Mouse (Mus musculus) c-Kit-positive CD71-positive TER-119-negative erythroid progenitor cells, embryonic 14.5 days (primary cell): ENCODE measurements around the gene Srsf5.
"Not testable (repeated sequence)": the region's sequence is repeated elsewhere in the genome, so short reads cannot be mapped to it uniquely, and the experiment has no call there.

Experiments used
- DNase-seq: peaks from one replicate; pipeline ENCODE4 v3.0.0-alpha.2; 2013; ENCODE audit warnings: low read depth

The Srsf5 gene

DNA sequence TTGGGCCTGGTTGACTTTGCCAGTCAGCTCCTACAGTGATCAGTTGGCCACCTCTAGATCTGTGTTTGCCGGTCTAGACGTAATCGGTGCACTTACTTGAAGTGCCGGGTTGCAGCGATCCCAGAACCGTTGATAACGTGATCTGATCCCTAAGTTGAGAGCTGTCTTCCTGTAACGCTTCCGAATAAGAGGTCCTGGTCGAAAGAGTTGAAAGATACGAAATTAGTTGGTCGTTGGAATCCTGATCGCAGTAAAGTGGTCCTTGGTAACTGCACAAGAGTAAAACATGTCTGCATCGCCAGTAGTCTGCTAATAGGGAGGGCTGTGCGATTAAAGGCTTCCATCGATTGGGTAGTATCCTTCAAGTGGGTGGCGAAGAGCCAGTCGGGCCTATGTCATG is 2.9 kb downstream of the Srsf5 start:
- no peak for DNase-seq

GRCm38 (mm10) chr12:80949603-80950002 is 4.3 kb downstream of the Srsf5 start:
- DNase-seq: not testable (repeated sequence)

GRCm38 (mm10) chr12:80951640-80952219 is 6.4 kb downstream of the Srsf5 start:
- DNase-seq: no peak

GRCm38 (mm10) chr12:80952526-80952925 is 7.2 kb downstream of the Srsf5 start:
- no peak for DNase-seq

- DNase-seq: no peak
Observed at GRCm38 (mm10) chr12:80956039-80956438, 10.7 kb downstream of the Srsf5 start.

DNA sequence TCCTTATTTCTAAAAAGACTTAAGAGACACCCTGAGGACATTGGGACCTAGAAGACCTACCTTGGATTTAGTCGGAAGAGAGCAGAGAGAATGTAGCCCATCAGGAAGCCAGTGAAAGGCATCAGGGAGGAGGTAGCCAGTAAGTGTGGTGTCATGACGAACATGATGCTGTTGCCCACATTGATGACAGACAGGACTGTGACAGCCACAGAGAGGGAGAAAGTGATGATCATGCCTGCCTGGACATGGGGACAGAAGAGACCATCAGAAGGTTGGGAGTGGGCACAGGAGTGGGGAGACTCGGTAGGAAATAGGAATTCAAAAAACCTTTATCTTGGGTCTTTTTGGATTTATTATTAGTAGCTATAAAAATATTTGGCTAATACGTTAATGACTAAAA is 12.7 kb downstream of the Srsf5 start:
- DNase-seq: no peak

DNA sequence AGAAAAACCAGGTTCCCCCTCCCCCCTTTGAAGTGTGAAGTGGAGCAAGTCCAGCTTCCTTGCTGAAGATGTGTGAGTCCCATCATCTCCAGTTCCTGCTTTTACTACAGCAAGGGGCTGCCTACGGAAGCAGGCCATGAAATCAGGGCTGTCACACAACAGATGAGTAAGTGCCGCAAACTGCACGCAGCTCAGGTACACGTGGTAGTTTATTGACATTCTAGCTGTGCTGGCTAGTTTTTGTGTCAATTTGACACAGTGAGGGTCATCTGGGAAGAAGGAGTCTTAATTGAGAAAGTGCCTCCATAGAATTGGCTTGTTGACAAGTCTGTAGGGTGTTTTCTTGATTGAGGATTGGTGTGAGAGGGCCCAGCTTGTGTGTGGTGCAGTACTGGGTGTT is 17.3 kb downstream of the Srsf5 start:
- DNase-seq: no peak

DNA sequence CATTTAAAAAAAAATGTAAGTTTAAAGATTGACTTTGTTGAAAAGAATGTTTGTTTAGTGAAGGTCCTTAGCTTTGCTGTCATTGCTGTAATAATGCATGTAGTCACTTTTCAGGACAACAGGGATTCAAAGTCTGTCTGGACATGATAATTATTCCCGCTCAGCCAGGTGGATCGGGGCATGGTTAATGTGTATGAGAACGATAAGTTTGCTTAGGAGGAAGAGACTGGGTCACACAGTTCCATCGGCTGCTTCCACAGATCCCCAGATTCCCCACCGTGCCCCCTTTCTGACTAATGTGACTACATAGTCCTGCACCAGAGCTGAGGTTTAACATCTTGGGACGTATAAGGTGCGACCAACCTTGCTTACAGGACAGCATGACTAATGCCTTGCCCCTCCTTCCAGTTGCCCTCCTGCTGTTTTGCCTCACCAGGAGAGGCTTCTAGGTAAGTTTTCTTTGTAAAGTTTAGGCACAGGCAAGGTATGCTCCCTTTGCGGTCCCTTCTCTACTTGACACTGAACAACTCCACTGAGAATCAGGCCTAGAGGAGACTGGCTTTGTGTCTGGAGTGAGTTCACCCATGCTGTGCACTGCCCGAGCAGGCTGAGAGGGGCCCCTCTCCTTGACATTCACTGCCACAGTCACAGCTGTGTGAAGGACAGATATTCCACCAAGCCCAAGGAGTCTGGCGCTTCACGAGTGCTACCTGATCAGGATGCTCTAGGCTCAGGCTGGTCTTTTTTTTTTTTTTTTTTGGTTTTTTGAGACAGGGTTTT is 20.9 kb downstream of the Srsf5 start:
- no peak for DNase-seq

- DNase-seq: no peak
Observed at GRCm38 (mm10) chr12:80967918-80968317, 22.6 kb downstream of the Srsf5 start.

DNA sequence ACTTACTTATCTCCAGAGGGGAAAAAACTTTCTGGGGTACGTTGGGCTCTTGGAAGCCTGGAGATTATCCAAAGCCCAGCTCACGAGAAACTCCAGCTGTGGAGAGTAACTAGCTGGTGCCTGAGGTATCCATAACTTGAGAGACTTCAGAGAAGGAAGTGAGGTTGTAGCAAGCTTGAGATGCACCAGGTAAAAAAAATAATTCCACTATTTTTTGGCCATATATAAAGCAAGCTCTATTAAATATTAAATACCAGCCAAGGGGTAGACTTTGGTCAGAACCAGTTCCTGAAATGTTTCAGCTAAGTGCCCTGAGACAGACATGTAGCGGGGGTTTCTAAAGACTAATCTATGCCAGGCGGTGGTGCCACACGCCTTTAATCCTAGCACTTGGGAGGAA is 23.3 kb downstream of the Srsf5 start, which contains the start of gene Slc10a1:
TSS of gene Slc10a1 (minus strand) at position 101 of the 400 bp plus-strand sequence.
- DNase-seq: no peak

DNA sequence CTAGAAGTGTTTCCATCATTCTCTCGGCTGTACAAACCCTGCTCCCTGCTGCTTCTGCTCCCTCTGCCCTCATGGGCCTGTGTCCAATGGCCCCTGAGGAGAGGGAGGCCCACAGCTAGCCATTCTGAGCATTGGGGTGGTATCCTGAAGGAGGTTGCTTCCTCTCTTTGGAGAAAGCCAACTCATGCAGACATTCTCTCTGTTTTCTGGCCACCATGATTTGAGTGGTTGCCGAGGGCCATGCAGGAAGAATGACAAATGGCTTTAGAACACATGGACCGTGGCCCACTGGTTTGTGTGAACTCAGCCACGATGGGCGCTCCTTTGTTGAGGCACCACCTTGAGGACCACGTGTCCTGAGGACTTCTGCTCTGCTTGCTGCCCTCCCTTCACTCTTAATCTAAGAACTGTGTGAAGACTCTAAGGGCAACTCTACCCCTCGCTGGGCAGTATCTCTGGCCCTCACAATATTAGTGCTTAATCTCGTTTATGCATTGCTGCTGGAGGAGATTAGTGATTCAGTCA is 24.9 kb downstream of the Srsf5 start:
- no peak for DNase-seq

DNA sequence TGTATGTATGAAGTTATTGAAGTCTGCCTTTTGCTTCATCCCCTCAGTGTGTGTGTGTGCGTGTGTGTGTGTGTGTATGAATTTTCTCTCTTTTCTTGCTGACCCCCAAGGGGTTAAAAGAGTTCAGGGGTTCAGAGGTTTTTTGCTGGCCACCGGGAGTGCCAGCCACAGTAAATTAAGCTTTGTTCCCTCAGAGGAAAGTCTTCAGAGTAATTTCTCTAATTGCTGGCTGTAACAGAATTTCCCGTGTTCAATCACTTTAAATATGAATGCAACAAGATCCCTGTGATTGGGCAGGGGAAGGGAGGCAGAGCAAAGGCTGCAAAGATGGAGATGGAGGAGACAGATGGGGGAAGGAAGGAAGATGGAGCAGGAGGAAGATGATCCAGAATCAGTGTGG is 26.5 kb downstream of the Srsf5 start:
- DNase-seq: no peak

DNA sequence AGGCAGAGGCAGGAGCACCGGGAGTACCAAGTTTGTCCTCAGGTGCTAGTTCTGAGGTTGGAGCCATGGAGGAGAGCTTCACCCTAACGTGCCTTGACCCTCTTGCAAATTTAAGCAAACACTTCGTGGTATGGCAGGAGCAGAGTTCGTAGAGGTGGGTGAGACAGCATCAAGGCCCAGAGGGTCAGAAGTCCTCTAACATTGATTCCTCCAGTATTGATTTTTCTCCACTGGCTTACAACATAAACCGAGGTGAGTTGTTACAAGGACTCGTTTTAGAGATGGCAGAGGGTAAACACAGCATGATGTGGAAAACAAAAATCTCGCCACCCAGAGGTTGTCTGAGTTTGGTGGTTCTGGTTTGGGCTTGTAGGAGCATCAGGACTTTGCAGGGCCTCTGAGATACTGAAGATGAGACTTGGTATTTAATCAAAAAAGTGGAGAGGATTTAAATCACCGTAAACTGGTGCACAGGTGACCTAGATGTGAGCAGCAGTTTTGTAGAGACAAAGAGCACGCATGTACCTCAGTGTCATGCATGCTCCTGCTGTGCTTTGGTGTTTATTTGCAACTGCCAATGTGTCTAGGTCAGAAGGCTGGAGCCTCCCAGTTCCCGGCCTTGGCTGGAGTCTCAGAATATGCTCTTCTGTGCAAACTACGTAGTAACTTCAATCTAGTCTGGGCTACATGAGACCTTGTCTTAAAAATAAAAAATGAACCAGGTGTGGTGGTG is 30.8 kb downstream of the Srsf5 start:
- DNase-seq: no peak

DNA sequence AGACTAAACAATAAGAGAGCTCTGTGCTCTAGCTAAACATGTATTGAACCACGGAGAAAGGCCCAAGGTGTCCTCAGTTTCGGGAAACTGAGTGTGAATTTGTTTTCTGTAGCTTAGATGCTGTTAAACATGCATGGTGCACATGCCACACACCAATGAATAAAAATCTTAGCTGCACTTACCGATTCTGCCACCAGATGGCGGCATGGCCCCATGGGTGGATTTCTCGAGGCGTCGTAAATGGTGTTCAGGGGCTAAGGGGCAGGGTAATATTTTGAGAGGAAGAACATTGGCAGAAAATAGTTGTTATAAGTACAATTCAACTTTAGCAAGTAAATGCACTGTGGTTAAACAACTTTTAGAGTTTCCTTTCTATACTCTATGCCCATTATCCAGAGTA is 37.0 kb downstream of the Srsf5 start:
- peak; percentile 34 for DNase-seq

- no peak for DNase-seq
Observed at GRCm38 (mm10) chr12:80983695-80984094, 38.4 kb downstream of the Srsf5 start.

DNA sequence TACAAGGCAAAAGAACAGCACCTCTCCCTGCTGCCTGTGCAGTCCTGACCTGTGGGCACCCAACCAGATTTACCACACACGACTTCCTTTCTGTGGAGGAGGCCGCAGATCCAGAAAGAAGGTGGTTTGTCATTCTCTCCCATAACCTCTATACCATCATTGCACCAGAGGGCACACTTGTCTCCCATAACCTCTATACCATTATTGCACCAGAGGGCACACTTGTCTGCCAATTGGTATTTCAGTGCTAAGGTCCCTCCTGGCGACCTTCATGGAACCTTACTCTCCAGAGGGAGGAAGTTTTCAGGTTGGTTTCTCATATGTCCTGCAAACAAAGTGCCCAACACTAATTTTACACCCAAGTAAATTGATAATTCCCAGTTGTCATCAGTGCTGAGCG is 41.3 kb downstream of the Srsf5 start:
- DNase-seq: no peak

DNA sequence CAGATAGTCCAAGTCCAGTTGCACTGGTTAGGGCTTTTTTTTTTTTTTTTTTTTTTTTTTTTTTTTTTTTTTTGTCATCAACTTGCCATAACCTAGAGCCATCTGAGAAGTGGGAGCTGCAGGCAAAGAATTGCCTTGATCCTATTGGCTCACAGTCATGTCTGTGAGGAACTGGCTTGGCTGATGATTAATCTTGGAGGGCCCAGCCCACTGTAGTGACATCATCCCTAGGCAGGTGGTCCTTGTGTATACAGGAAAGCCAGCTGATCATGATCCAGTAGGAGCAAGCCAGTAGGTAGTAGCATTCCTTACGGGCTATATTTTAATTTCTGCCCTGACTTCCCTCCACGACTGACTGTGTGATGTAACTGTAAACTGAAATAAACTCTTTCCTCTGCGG is 43.0 kb downstream of the Srsf5 start:
- DNase-seq: no peak

DNA sequence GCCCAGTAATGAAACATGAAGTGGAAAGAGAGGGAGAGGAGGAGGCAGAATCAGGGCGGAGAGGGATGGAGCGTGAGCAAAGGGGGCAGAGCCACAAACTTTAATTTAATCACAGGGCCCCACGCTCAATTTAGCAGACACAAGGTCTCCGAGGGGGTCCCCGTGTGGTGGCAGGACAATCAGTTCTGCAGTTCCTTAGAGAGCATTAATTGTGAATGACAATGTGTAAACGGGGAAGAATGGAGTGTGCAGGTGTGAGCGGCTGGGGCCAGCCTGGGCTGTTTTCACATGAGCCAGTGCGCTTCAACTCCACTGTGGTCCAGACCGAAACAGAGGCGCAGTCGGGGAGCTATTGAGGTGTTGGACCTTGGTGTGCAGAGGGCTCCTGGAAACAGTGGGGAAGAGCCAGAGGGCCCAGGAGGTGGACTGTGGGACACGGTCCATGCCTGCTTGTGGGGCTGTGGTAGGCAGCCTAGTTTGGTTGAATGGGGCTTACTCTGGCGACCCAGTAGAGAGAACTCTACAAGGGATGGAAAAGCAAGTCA is 45.7 kb downstream of the Srsf5 start:
- DNase-seq: no peak

DNA sequence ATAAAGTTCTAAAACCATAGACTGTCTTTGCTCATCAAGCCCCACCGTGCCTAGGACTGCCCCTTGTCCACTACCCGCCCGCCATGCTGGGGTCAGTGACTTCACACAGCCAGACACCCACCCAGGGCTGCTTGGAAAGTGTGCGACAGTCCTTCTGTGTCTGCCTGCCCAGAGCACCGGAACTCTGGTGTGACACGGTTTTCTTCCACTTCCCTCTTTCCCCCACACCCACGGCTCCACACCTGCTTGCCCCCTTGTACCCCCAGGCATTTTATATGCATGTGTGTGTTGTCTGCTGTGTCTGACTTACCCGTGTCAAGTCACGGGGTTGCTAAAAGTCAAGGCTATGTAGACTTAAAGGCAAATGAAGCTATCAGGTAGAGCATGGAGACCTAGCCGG is 46.5 kb downstream of the Srsf5 start:
- DNase-seq: no peak

DNA sequence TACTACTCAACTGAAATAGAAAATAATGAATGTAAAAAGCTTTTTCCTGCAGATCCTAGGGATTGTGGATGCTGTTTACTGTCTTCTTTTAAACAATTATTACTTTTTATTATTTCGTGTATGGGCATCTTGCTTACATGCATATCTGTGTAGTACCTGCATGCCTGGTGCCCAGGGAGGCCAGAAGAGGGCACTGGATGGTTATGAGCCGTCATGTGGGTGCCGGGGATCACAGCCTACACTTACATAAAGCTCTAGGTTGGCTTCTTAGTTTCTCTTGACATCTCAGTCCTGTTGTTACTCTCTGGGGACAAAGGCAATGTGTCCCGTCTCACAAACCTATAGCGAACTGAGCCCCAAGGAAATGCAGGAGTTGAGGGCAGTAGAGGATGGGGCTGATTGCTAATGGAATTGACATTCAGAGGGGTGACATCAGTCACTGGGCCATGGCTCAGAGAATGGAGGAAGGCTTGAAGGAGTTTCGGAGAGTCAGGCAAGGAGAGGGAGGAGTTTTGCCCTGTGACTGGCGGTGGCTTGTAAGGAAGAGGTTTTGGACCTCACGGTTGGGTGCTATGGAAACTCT is 47.3 kb downstream of the Srsf5 start:
- no peak for DNase-seq

GRCm38 (mm10) chr12:80993773-80994172 is 48.5 kb downstream of the Srsf5 start:
- DNase-seq: no peak

- no peak for DNase-seq
Observed at GRCm38 (mm10) chr12:80995326-80995725, 50.0 kb downstream of the Srsf5 start.
